Mouse (Mus musculus) liver, postnatal 0 days (tissue): ENCODE data around the gene Rps6ka4.

Source experiments
- CTCF ChIP-seq: sonication (generic); IDR thresholded peaks from 2 replicates; pipeline ENCODE4 v1.5.1; 2016; ENCODE audit warnings: antibody characterized with exemption, low read depth
- EP300 ChIP-seq: IDR thresholded peaks from 2 replicates; pipeline ENCODE4 v1.6.1; 2016; ENCODE audit warnings: antibody characterized with exemption, low read depth, mild to moderate bottlenecking

GRCm38 (mm10) chr19:6857003-6857360 is 16.5 kb upstream of the Rps6ka4 start:
- TF ChIP-seq CTCF (no peak), EP300 (no peak)
